Comparison of ENCODE assay signal across 8 mouse cellular contexts in genomic region chr19:40511679-40512309, GRCm38 (mm10). TPM values are rescaled to one million over a fixed set of nuclear protein-coding genes. Genes with fewer than 3 reads are reported as not detected.
DNase-seq lines count a peak whose midpoint lies in the region; ATAC-seq and TF ChIP-seq lines count a peak whose summit lies in the region.

No protein-coding gene starts in this region.

- DNase-seq in kidney, postnatal 10 days, result no peak
- DNase-seq in c-Kit-negative CD71-positive TER-119-positive erythroid progenitor cells, embryonic 14.5 days (ENCODE audit: low read depth, low spot score), result peak; percentile 67
- DNase-seq in heart, embryonic 10.5 days (ENCODE audit: low spot score), result peak; percentile 86
- DNase-seq in liver, result peak; percentile 86
- DNase-seq in kidney, adult 18-20 months, result no peak
- no peak for DNase-seq in layer of hippocampus, postnatal 10 days (ENCODE audit: low spot score in 2 of 2)

- H3K9me3 ChIP-seq in kidney, embryonic 15.5 days (replicated peaks), result no peaks in the 10 kb centered on the region; the same call in 1 of the 2 replicates
- peaks cover 3% of the 10 kb centered on the region; the same call in 1 of the 2 replicates for H3K9me3 ChIP-seq in heart, embryonic 10.5 days

- peak overlapping the region; percentile 89 for H3K4me2 ChIP-seq in kidney, embryonic 15.5 days

- WGBS in kidney, embryonic 15.5 days, result 24% methylated on average over 5 of the region's 5 CpGs
- WGBS in heart, embryonic 10.5 days, result 5% methylated on average over 5 of the region's 5 CpGs
- 16% methylated on average over 5 of the region's 5 CpGs for WGBS in olfactory bulb, adult 2 months

- H3K27ac ChIP-seq in kidney, embryonic 15.5 days, result no peak overlapping the region
- H3K27ac ChIP-seq in heart, embryonic 10.5 days, result peak overlapping the region; percentile 94
- peak overlapping the region; percentile 14; the same call in 1 of the 2 replicates for H3K27ac ChIP-seq in olfactory bulb, adult 2 months (ENCODE audit: insufficient read depth, low read depth, low read length)

- no peak for TF ChIP-seq POLR2A in olfactory bulb, adult 2 months (IDR thresholded peaks at IDR 0.05; ENCODE audit: insufficient read depth, low read depth, low read length)

- TF ChIP-seq CTCF in olfactory bulb, adult 2 months (IDR thresholded peaks at IDR 0.05; ENCODE audit: insufficient read depth, low read depth, low read length), result no peak

- H3K4me1 ChIP-seq in kidney, embryonic 15.5 days, result peaks cover 32% of the 10 kb centered on the region
- H3K4me1 ChIP-seq in heart, embryonic 10.5 days, result peaks cover 33% of the 10 kb centered on the region
- peaks cover 19% of the 10 kb centered on the region for H3K4me1 ChIP-seq in olfactory bulb, adult 2 months (ENCODE audit: control insufficient read depth, insufficient read depth, low read length)

- peak overlapping the region; percentile 89 for H3K4me3 ChIP-seq in kidney, embryonic 15.5 days (replicated peaks)
- H3K4me3 ChIP-seq in heart, embryonic 10.5 days, result peak overlapping the region; percentile 85
- peak overlapping the region; percentile 79 for H3K4me3 ChIP-seq in olfactory bulb, adult 2 months (ENCODE audit: insufficient read depth, low read depth, low read length)

- 0 out of 2 replicates have a peak overlapping the region, but pooled peaks have one; percentile 10 for H3K9ac ChIP-seq in kidney, embryonic 15.5 days

- no peaks in the 10 kb centered on the region for H3K27me3 ChIP-seq in kidney, embryonic 15.5 days
- no peaks in the 10 kb centered on the region for H3K27me3 ChIP-seq in heart, embryonic 10.5 days (ENCODE audit: insufficient read depth, poor library complexity, severe bottlenecking)

- ATAC-seq in kidney, embryonic 15.5 days (replicated peaks; ENCODE audit: low FRiP score), result no peak

- H3K36me3 ChIP-seq in kidney, embryonic 15.5 days, result no peaks in the 10 kb centered on the region
- H3K36me3 ChIP-seq in heart, embryonic 10.5 days, result 0 out of 2 replicates have a peak, but pooled peaks cover 11% of the 10 kb centered on the region

RNA-seq across cellular contexts. Expression of gene Sorbs1, which starts 1.8 kb away (rescaled TPM):
- 53.4 and 59.2 TPM in 2 replicates for polyA plus RNA-seq in kidney, embryonic 15.5 days (2015; fragmentation: Nextera tagmentation; extraction: Ambion mirVana)
- polyA plus RNA-seq in heart, embryonic 10.5 days (2016; fragmentation: Nextera tagmentation; extraction: Ambion mirVana), result 71.2 and 98.1 TPM in 2 replicates
- polyA plus RNA-seq in olfactory bulb, adult 2 months (2012; ENCODE audit: insufficient read depth, insufficient read length, low replicate concordance, missing spikeins), result not detected in 2 replicates
- total RNA-seq in layer of hippocampus, postnatal 10 days (2021), result 100 to 1,000 TPM; 147 to 148 TPM

Comparison
In these comparisons a context has a peak if more than half of its experiments do, and no peak if none do; other contexts are left out.
1. DNase-seq: peak in c-Kit-negative CD71-positive TER-119-positive erythroid progenitor cells, embryonic 14.5 days (single experiment), heart, embryonic 10.5 days (single experiment) and liver (single experiment); none in kidney, postnatal 10 days (single experiment), kidney, adult 18-20 months (single experiment) and layer of hippocampus, postnatal 10 days (0 of 2).
2. Peak in every context shown above with its lines, with median percentiles within 50 percentile points of each other: H3K4me3 ChIP-seq.